Mouse (Mus musculus) naive thymus-derived CD4-positive, alpha-beta T cell, adult 2 months (primary cell): Measurements from ENCODE around the gene Dctn3.
A peak's percentile ranks its signal among the peaks of the same experiment; 100 is the strongest.
"Not testable (repeated sequence)": the region's sequence is repeated elsewhere in the genome, so short reads cannot be mapped to it uniquely, and the experiment has no call there.

ENCODE experiments used
- DNase-seq: peaks from one replicate; pipeline ENCODE4 v3.0.0-alpha.2; 2011; ENCODE audit warnings: low read depth

Gene Dctn3

GRCm38 (mm10) chr4:41737602-41738255 is 14.8 kb upstream of the Dctn3 start:
- DNase-seq: peak; percentile 88

- DNase-seq: no peak
These were observed 8.2 kb upstream of the Dctn3 start, which contains the start of gene Arid3c for GRCm38 (mm10) chr4:41731052-41731765. TSS of gene Arid3c (minus strand) at chr4:41731142.

GRCm38 (mm10) chr4:41726826-41727621 is 4.1 kb upstream of the Dctn3 start:
- no peak for DNase-seq

GRCm38 (mm10) chr4:41716834-41717233 is 6.1 kb downstream of the Dctn3 start:
- DNase-seq: no peak

DNA sequence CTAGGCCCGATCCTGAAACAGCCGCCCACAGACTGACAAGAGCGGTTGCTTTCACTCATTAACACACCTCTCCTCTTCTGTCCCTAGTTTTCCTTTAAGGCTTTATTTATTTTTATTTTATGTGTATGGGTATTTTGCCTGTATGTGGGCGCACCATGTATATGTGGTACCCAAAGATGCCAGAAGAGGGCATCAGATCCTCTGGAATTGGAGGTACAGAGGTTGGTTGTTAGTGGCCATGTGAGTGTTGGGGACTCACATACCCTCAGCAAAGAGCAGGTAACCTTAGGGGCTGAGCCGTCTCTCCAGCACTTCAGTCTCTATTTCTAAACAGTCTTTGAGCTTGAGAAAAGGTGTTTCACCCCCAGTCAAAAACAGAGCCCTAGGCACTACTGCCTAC is 7.4 kb downstream of the Dctn3 start:
- DNase-seq: peak; percentile 74

DNA sequence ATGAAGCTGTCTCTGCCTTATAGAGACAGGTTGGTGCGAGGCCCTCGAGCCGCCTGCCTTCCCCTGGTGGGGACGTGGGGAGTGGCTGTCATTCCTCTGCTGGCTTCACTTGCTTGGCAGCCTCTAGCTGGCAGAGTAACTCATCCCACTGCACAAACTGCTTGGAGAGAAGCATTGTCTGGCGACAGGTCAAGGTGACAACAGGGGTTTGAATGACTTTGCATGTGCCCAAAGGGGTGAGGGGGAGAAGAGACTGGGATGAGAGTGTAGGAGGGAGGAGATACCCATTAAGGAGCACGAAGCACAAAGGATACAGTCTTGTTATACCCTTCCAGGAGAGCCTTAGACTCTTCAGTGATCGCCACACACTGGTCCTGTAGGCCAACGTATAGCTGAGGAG is 7.9 kb downstream of the Dctn3 start:
- DNase-seq: no peak

DNA sequence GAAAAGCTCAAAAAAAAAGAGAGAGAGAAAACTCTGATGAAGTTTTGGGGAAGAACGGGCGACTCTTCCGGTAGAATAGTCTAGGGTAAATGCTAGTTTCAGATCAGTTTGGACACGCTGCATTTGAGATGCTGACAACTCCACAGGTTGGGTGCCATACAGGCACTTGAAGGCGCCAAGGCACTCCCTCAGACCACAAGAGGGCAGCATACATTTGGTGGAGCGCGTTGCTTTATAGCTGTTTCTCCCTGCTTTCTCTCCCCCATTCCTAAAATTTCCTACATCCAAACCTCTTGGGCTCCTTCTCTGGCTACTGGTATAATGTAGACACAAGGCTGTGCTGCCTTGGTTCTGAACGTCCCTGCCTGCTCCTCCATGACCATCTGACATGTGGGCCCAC is 8.7 kb downstream of the Dctn3 start:
- DNase-seq: peak; percentile 79

GRCm38 (mm10) chr4:41713197-41714067 is 9.5 kb downstream of the Dctn3 start, which contains the start of gene Rpp25l:
TSS of gene Rpp25l (minus strand) at chr4:41713534.
- peak; percentile 90 for DNase-seq

GRCm38 (mm10) chr4:41712421-41713196 is 10.4 kb downstream of the Dctn3 start:
- DNase-seq: no peak

DNA sequence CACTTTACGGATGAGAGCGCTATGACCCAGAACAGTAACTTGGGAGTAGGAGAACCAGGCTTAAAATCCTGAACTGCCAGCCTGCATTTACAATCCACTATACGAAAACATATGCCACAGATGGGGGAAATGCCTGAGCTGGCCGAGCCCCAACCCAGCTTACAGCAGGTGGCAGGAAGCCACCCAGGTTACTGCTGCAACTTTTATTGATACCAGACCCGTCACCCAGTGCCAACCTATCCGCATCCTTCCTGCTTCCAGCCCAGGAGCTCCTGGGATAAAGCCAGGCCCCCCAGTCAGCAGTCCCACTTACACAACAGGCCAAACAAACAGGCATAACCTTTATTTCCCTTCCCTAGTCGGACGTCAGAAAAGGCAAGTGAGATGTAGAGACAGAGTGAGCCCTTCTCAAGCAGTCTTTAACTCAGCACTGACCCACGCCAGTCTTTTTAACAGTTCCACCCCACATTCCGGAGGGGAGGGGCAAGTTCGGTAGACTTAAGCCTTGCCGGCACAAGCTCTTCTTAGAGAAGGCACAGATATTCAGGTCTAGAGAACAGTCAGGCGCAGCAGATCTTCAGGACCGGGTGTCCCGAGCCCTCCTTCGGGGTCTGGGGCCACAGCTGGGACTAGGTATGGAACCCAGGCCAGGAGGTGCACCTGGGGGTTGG is 11.1 kb downstream of the Dctn3 start:
- DNase-seq: no peak

- DNase-seq: no peak
These were observed 12.7 kb downstream of the Dctn3 start for GRCm38 (mm10) chr4:41710229-41710628.

DNA sequence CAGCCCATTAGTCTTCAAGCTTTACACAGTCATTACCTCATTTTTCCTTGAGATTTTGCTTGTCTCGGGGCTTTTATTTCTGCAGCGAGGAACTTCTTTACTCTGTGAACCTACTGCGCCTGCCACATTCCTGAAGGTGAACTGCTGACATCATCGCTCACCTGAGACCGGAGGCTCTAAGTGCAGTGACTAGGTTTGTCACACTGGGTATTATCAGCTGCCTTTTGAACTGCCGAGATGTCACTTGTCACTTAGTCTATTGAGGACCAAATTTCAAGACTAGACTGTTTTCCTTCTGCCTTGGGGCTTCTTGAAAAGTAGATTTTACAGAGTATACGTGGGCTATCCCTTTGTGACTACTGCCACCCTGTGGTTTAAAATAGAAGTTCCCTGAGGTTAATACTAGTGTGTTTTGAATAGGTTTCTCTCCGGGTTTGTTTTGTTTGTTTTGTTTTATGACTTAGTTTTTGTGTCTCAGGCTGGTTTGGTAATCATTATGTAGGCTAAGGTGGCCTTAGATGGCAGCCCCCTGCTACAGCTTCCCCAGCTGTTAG is 14.7 kb downstream of the Dctn3 start:
- peak; percentile 78 for DNase-seq

DNA sequence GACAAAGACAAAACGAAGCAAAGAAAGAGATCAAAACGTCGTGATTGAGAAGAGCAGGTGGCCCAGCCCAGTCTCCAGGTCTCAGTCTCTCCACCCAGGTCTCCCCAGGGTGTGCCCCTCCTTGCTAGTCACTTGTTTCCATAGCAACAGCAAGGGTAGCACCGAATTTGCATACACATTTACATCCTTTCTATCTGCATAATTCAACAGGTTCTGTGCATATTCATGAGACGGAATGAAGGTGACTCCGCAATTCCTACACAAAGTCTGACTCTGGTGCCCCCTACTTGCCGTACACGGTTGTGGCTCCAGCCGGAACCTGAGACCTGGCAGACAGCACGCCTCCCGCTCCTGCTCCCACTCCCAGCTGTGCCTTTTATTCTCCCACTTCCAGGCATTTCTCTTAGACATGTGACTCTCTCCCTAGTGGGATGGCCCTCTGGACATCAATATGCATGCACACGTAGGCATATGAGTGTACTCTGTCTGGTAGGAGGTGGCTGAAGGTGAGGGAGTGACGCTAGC is 15.9 kb downstream of the Dctn3 start:
- DNase-seq: peak; percentile 74

- DNase-seq: peak; percentile 4
These were observed 16.8 kb downstream of the Dctn3 start for GRCm38 (mm10) chr4:41705922-41706754.

- no peak for DNase-seq
These were observed 18.3 kb downstream of the Dctn3 start for GRCm38 (mm10) chr4:41704651-41705050.

- not testable (repeated sequence) for DNase-seq
These were observed 20.7 kb downstream of the Dctn3 start for GRCm38 (mm10) chr4:41702226-41702625.

DNA sequence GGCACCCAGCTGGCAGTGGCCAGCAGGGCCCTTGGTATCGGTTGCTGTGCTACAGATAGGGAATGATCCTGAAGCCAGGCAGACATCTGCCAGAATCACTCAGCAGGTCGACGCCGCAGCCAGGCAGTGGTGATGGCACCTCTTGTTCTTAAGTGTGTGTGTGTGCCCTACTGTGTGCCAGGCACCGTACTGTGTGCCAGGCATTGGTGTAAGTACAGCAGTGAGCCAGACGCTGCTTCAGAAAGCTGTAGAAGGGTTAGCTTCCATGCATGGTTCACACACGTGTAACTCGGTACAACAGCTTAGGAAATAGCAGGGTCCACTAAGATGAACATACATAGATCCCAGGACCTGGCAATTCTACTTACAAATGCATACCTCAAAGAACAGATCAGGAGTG is 22.7 kb downstream of the Dctn3 start:
- not testable (repeated sequence) for DNase-seq

GRCm38 (mm10) chr4:41699783-41700182 is 23.2 kb downstream of the Dctn3 start, which contains the start of gene Il11ra1:
TSS of gene Il11ra1 (plus strand) at chr4:41699989.
- not testable (repeated sequence) for DNase-seq
